Mouse (Mus musculus) intestine, embryonic 14.5 days (tissue): ENCODE measurements around the gene Ccdc186. TPM values are rescaled to one million over a fixed set of nuclear protein-coding genes. Genes with fewer than 3 reads are reported as not detected.

ENCODE experiments used
- ATAC-seq: fragments of 200-750 bp; cut with Nextera tagmentation; replicated peaks from 2 replicates; pipeline ENCODE4 v1.8.0; 2017; ENCODE audit warnings: low read depth, moderate number of reproducible peaks, moderate TSS enrichment, moderate library complexity; ENCODE audit not compliant: low FRiP score, low TSS enrichment
- DNase-seq: peaks from one replicate; pipeline ENCODE4 v3.0.0-alpha.2; 2018; ENCODE audit warnings: low spot score
- H3K27ac ChIP-seq: fragments of 300-500 bp; sonication (generic); 2 replicates; pipeline ENCODE4 v1.5.1; 2014; ENCODE audit warnings: low read depth, mild to moderate bottlenecking, control low read depth
- H3K27me3 ChIP-seq: fragments of 300-500 bp; sonication (generic); replicated peaks from 2 replicates; pipeline ENCODE4 v1.6.1; 2014; ENCODE audit warnings: low read length, control low read depth; ENCODE audit not compliant: control insufficient read depth, insufficient read depth
- H3K36me3 ChIP-seq: fragments of 300-500 bp; sonication (generic); 2 replicates; pipeline ENCODE4 v1.6.1; 2014; ENCODE audit warnings: low read length, control low read depth; ENCODE audit not compliant: control insufficient read depth, insufficient read depth
- H3K4me1 ChIP-seq: fragments of 300-500 bp; sonication (generic); replicated peaks from 2 replicates; pipeline ENCODE4 v1.6.1; 2014; ENCODE audit warnings: low read length, control low read depth, mixed read lengths; ENCODE audit not compliant: control insufficient read depth, insufficient read depth
- H3K4me2 ChIP-seq: fragments of 300-500 bp; sonication (generic); 2 replicates; pipeline ENCODE4 v1.6.1; 2014; ENCODE audit warnings: low read length
- H3K4me3 ChIP-seq: fragments of 300-500 bp; sonication (generic); 2 replicates; pipeline ENCODE4 v1.5.1; 2014; ENCODE audit warnings: low read depth, low read length, control low read depth, mixed read lengths
- H3K9ac ChIP-seq: fragments of 300-500 bp; sonication (generic); 2 replicates; pipeline ENCODE4 v1.6.1; 2014; ENCODE audit warnings: mild to moderate bottlenecking, low read length
- H3K9me3 ChIP-seq: fragments of 300-500 bp; sonication (generic); 2 replicates; pipeline ENCODE4 v1.6.1; 2016; ENCODE audit warnings: low read length, control low read depth; ENCODE audit not compliant: control insufficient read depth
- WGBS: fragments of 180-500 bp; shearing (Covaris S2); extraction: QIAGEN DNeasy Blood & Tissue Kit; methylation state at CpG from one replicate; pipeline ENCODE4 v1.1.7; 2014; 5-methylcytosine and 5-hydroxymethylcytosine counted together
- polyA plus RNA-seq: library from polyadenylated mRNA; unstranded; fragments of >200 nt; fragmentation: Nextera tagmentation; extraction: Ambion mirVana; gene quantifications from 2 replicates; pipeline ENCODE4 v1.2.1, GENCODE M21; 2014

Gene Ccdc186
- polyA plus RNA-seq, 1 experiment from 2014 or later, result 17.5 TPM

- no peak overlapping the region for H3K9ac ChIP-seq
- no peak overlapping the region for H3K27ac ChIP-seq
- 75% methylated on average over 10 of the region's 10 CpGs for WGBS
Observed at GRCm38 (mm10) chr19:56773393-56773971, 48.5 kb downstream of the Ccdc186 start.

GRCm38 (mm10) chr19:56772158-56772557 is 49.8 kb downstream of the Ccdc186 start:
- no peak overlapping the region for H3K27ac ChIP-seq
- H3K4me1 ChIP-seq, result peaks cover 16% of the 10 kb centered on the region
- 87% methylated on average over 7 of the region's 7 CpGs for WGBS
- no peaks in the 10 kb centered on the region for H3K9me3 ChIP-seq
- H3K9ac ChIP-seq, result no peak overlapping the region
- no peak overlapping the region for H3K4me3 ChIP-seq
- ATAC-seq (no peak), DNase-seq (no peak)
- 0 out of 2 replicates have a peak, but pooled peaks cover 5% of the 10 kb centered on the region for H3K27me3 ChIP-seq
- no peaks in the 10 kb centered on the region for H3K36me3 ChIP-seq
- H3K4me2 ChIP-seq, result no peak overlapping the region

More at GRCm38 (mm10) chr19:56773393-56773971, 48.5 kb downstream of the Ccdc186 start:
- Histone ChIP-seq H3K4me1 (peaks cover 16% of the 10 kb centered on the region), H3K27me3 (0 out of 2 replicates have a peak, but pooled peaks cover 5% of the 10 kb centered on the region), H3K36me3 (no peaks in the 10 kb centered on the region), H3K4me2 (no peak overlapping the region), H3K4me3 (no peak overlapping the region), H3K9me3 (no peaks in the 10 kb centered on the region)
- ATAC-seq (no peak), DNase-seq (no peak)

- H3K9ac ChIP-seq, result no peak overlapping the region
- no peaks in the 10 kb centered on the region for H3K36me3 ChIP-seq
- DNase-seq, result no peak
- no peak for ATAC-seq
- no peaks in the 10 kb centered on the region for H3K27me3 ChIP-seq
- no peaks in the 10 kb centered on the region for H3K4me1 ChIP-seq
- H3K4me2 ChIP-seq, result no peak overlapping the region
- WGBS, result 85% methylated on average over 9 of the region's 9 CpGs
- H3K4me3 ChIP-seq, result no peak overlapping the region
- H3K27ac ChIP-seq, result no peak overlapping the region
- no peaks in the 10 kb centered on the region for H3K9me3 ChIP-seq
Observed at GRCm38 (mm10) chr19:56769024-56769423, 53.0 kb downstream of the Ccdc186 start.

- Histone ChIP-seq H3K9ac (no peak overlapping the region), H3K4me3 (no peak overlapping the region), H3K36me3 (no peaks in the 10 kb centered on the region), H3K27me3 (no peaks in the 10 kb centered on the region), H3K4me2 (no peak overlapping the region), H3K27ac (no peak overlapping the region), H3K4me1 (no peaks in the 10 kb centered on the region; the same call in 1 of the 2 replicates), H3K9me3 (no peaks in the 10 kb centered on the region)
- WGBS, result 92% methylated on average over 4 of the region's 4 CpGs
- ATAC-seq (no peak), DNase-seq (no peak)
Observed at GRCm38 (mm10) chr19:56762686-56763085, 59.3 kb downstream of the Ccdc186 start.

- H3K36me3 ChIP-seq, result no peaks in the 10 kb centered on the region
- WGBS, result 87% methylated on average over 2 of the region's 2 CpGs
Observed at GRCm38 (mm10) chr19:56761727-56762126, 60.3 kb downstream of the Ccdc186 start.

GRCm38 (mm10) chr19:56761096-56761495 is 60.9 kb downstream of the Ccdc186 start:
- no peak overlapping the region for H3K27ac ChIP-seq
- no peak overlapping the region for H3K9ac ChIP-seq
- WGBS, result 89% methylated on average over 5 of the region's 5 CpGs
- ATAC-seq, result no peak
- no peaks in the 10 kb centered on the region; the same call in 1 of the 2 replicates for H3K4me1 ChIP-seq
- no peaks in the 10 kb centered on the region for H3K27me3 ChIP-seq
- DNase-seq, result no peak
- H3K36me3 ChIP-seq, result no peaks in the 10 kb centered on the region
- no peak overlapping the region for H3K4me2 ChIP-seq
- no peaks in the 10 kb centered on the region for H3K9me3 ChIP-seq
- H3K4me3 ChIP-seq, result no peak overlapping the region

More at GRCm38 (mm10) chr19:56761727-56762126, 60.3 kb downstream of the Ccdc186 start:
- Histone ChIP-seq H3K9me3 (no peaks in the 10 kb centered on the region), H3K4me1 (no peaks in the 10 kb centered on the region; the same call in 1 of the 2 replicates), H3K4me2 (no peak overlapping the region), H3K27ac (no peak overlapping the region), H3K4me3 (no peak overlapping the region), H3K9ac (no peak overlapping the region), H3K27me3 (no peaks in the 10 kb centered on the region)
- no peak for ATAC-seq
- no peak for DNase-seq

GRCm38 (mm10) chr19:56760306-56760940 is 61.6 kb downstream of the Ccdc186 start:
- Histone ChIP-seq H3K36me3 (no peaks in the 10 kb centered on the region), H3K4me2 (no peak overlapping the region), H3K9me3 (no peaks in the 10 kb centered on the region), H3K9ac (no peak overlapping the region), H3K4me1 (no peaks in the 10 kb centered on the region; the same call in 1 of the 2 replicates), H3K4me3 (no peak overlapping the region), H3K27me3 (no peaks in the 10 kb centered on the region), H3K27ac (no peak overlapping the region)
- 79% methylated on average over 8 of the region's 8 CpGs for WGBS
- no peak for ATAC-seq
- no peak for DNase-seq

GRCm38 (mm10) chr19:56759740-56760139 is 62.2 kb downstream of the Ccdc186 start:
- no peaks in the 10 kb centered on the region for H3K9me3 ChIP-seq
- no peak overlapping the region for H3K27ac ChIP-seq
- no peak overlapping the region for H3K9ac ChIP-seq
- WGBS, result 78% methylated on average over 4 of the region's 4 CpGs
- H3K4me3 ChIP-seq, result no peak overlapping the region
- DNase-seq (no peak), ATAC-seq (no peak)
- no peaks in the 10 kb centered on the region for H3K27me3 ChIP-seq
- H3K4me1 ChIP-seq, result no peaks in the 10 kb centered on the region; the same call in 1 of the 2 replicates
- H3K36me3 ChIP-seq, result no peaks in the 10 kb centered on the region
- H3K4me2 ChIP-seq, result no peak overlapping the region

GRCm38 (mm10) chr19:56758311-56758710 is 63.7 kb downstream of the Ccdc186 start:
- no peak for DNase-seq
- no peak for ATAC-seq
- no peak overlapping the region for H3K9ac ChIP-seq

More at GRCm38 (mm10) chr19:56758311-56758710, 63.7 kb downstream of the Ccdc186 start:
- Histone ChIP-seq H3K27ac (no peak overlapping the region), H3K9me3 (no peaks in the 10 kb centered on the region), H3K36me3 (no peaks in the 10 kb centered on the region), H3K4me1 (no peaks in the 10 kb centered on the region; the same call in 1 of the 2 replicates), H3K27me3 (no peaks in the 10 kb centered on the region), H3K4me2 (no peak overlapping the region), H3K4me3 (no peak overlapping the region)
- WGBS, result 94% methylated on average over 2 of the region's 2 CpGs
